Mouse (Mus musculus) spleen, adult 2 months (tissue): ENCODE results near the gene 1700025B11Rik. TPM values are rescaled to one million over a fixed set of nuclear protein-coding genes. Genes with fewer than 3 reads are reported as not detected.

ENCODE experiments used
- DNase-seq, 2 experiments: peaks; one replicate each; pipeline versions ENCODE4 v3.0.0 to v3.0.0-alpha.2; 2012 to 2021; ENCODE audit warnings: low spot score in 2 of 2, low read depth in 1 of 2
- H3K27ac ChIP-seq: fragments of 200-500 bp; 2 replicates; pipeline ENCODE4 v1.5.1; 2012; ENCODE audit warnings: low read length, inconsistent platforms; ENCODE audit not compliant: insufficient read depth
- H3K27me3 ChIP-seq: fragments of 200-500 bp; 2 replicates; pipeline ENCODE4 v1.6.1; 2012; ENCODE audit warnings: mild to moderate bottlenecking, moderate library complexity, low read length, inconsistent platforms; ENCODE audit not compliant: control insufficient read depth, insufficient read depth
- H3K36me3 ChIP-seq: fragments of 200-500 bp; 2 replicates; pipeline ENCODE4 v1.6.1; 2012; ENCODE audit warnings: mild to moderate bottlenecking, low read length, inconsistent platforms; ENCODE audit not compliant: control insufficient read depth, insufficient read depth
- H3K4me1 ChIP-seq: fragments of 200-500 bp; 2 replicates; pipeline ENCODE4 v1.6.1; 2011; ENCODE audit warnings: inconsistent platforms; ENCODE audit not compliant: control insufficient read depth, insufficient read depth, insufficient read length
- H3K4me3 ChIP-seq: fragments of 200-500 bp; 2 replicates; pipeline ENCODE4 v1.5.1; 2011; ENCODE audit warnings: mild to moderate bottlenecking, inconsistent platforms; ENCODE audit not compliant: insufficient read depth, insufficient read length; ENCODE audit errors: extremely low read depth
- CTCF ChIP-seq: fragments of 200-500 bp; IDR thresholded peaks from 2 replicates; pipeline ENCODE4 v1.5.1; 2011; ENCODE audit warnings: mild to moderate bottlenecking, inconsistent platforms; ENCODE audit not compliant: insufficient read depth, insufficient read length, insufficient replicate concordance; ENCODE audit errors: extremely low read depth
- POLR2A ChIP-seq: fragments of 200-500 bp; IDR thresholded peaks from 2 replicates; pipeline ENCODE4 v1.6.1; 2011; ENCODE audit warnings: low read depth, low read length, inconsistent platforms
- WGBS: fragments of 180-500 bp; shearing (Covaris S2); methylation state at CpG from one replicate; pipeline ENCODE4 v1.1.7; 2018; 5-methylcytosine and 5-hydroxymethylcytosine counted together
- polyA plus RNA-seq: library from polyadenylated mRNA; depleted of rRNA; stranded (reverse); fragments of >200 nt; gene quantifications from 2 replicates; pipeline ENCODE4 v1.2.3, GENCODE M21; 2012; rRNA removed

The 1700025B11Rik gene
- polyA plus RNA-seq: not detected in 2 replicates

GRCm38 (mm10) chr15:77561792-77562191 lies at the start of gene 1700025B11Rik:
Gene 1700025B11Rik (minus strand): TSS chr15:77561892.
- no peak within 1 kb of the TSS for H3K27ac ChIP-seq
- TF ChIP-seq POLR2A (no peak), CTCF (no peak)
- H3K4me1 ChIP-seq: no peaks in the 10 kb centered on the region
- H3K27me3 ChIP-seq: no peaks in the 10 kb centered on the region
- no peak within 1 kb of the TSS for H3K4me3 ChIP-seq
- H3K36me3 ChIP-seq: no peaks in the 10 kb centered on the region
- DNase-seq: no peak

- WGBS: 86% methylated on average over 3 of the region's 3 CpGs
- TF ChIP-seq CTCF (no peak), POLR2A (no peak)
- H3K27me3 ChIP-seq: no peaks in the 10 kb centered on the region
- H3K27ac ChIP-seq: no peak overlapping the region
- no peak overlapping the region for H3K4me3 ChIP-seq
- no peaks in the 10 kb centered on the region for H3K36me3 ChIP-seq
- H3K4me1 ChIP-seq: no peaks in the 10 kb centered on the region
- DNase-seq: no peak
These were observed 44.4 kb upstream of the 1700025B11Rik start for GRCm38 (mm10) chr15:77606069-77606468.

- 92% methylated on average over 1 of the region's 1 CpGs for WGBS
- DNase-seq: no peak
- TF ChIP-seq CTCF: no peak
- TF ChIP-seq POLR2A: no peak
- no peaks in the 10 kb centered on the region for H3K27me3 ChIP-seq
- no peaks in the 10 kb centered on the region for H3K36me3 ChIP-seq
- peak within 1 kb of the TSS; percentile 11 for H3K27ac ChIP-seq
- no peak within 1 kb of the TSS for H3K4me3 ChIP-seq
- no peaks in the 10 kb centered on the region for H3K4me1 ChIP-seq
These were observed 37.3 kb upstream of the 1700025B11Rik start, which contains the start of gene Gm36245 for GRCm38 (mm10) chr15:77598958-77599357. Gene Gm36245 (plus strand): TSS chr15:77599258.

DNA sequence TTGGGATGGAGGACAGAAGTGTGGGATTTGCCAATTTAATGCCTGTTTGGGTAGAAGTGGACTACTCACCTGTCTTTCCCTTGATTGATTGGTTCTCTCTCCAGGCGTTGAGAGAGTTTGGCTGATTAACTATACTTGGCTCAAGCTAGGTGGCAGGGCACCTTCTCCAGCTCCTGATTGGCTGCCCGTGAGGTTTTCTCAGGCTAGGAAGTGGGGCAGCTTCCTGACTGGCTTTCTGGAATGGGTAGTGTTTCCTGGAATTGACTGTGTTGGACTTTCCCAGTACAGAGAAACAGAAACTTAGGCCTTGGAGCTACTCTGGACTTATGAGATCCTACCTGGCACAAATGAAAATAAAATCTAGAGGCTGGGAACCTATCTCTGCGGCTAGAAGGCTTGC lies 36.7 kb upstream of the 1700025B11Rik start:
- WGBS: 53% methylated on average over 3 of the region's 3 CpGs
- H3K27me3 ChIP-seq: no peaks in the 10 kb centered on the region
- no peak for TF ChIP-seq POLR2A
- no peak for TF ChIP-seq CTCF
- H3K4me1 ChIP-seq: no peaks in the 10 kb centered on the region
- peak overlapping the region; percentile 11 for H3K27ac ChIP-seq
- DNase-seq: no peak
- H3K4me3 ChIP-seq: no peak overlapping the region
- no peaks in the 10 kb centered on the region for H3K36me3 ChIP-seq

DNA sequence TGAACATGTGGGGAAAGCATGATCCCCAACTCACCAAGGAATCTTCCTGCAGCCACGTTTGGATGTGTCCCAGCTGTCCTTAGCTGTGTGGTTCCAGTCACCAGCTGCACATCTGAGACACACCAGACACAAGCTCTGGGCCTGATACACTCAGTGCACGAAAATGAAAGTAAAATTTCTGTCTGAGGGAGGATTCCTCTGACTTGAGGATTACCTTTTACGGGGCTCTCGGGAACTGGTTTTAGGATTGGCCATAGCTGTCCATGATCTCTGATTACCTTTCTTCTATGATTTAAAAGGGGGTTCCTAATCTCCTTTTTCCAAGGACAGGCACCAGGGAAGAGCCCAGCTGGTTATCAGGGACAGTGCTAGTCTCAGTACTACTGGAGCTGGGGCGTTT lies 34.3 kb upstream of the 1700025B11Rik start, which contains the start of gene Apol10b:
Gene Apol10b, minus strand, starts transcription at position 165 of the 400 bp plus-strand sequence.
- H3K36me3 ChIP-seq: no peaks in the 10 kb centered on the region
- no peak for DNase-seq
- no peak for TF ChIP-seq POLR2A
- no peak for TF ChIP-seq CTCF
- no peak within 1 kb of the TSS for H3K4me3 ChIP-seq
- no peak within 1 kb of the TSS for H3K27ac ChIP-seq
- 63% methylated on average over 5 of the region's 5 CpGs for WGBS
- H3K4me1 ChIP-seq: no peaks in the 10 kb centered on the region
- no peaks in the 10 kb centered on the region for H3K27me3 ChIP-seq

- no peak for TF ChIP-seq POLR2A
- WGBS: 71% methylated on average over 1 of the region's 1 CpGs
These were observed 31.9 kb upstream of the 1700025B11Rik start for GRCm38 (mm10) chr15:77593557-77593956.

GRCm38 (mm10) chr15:77590881-77591280 lies 29.2 kb upstream of the 1700025B11Rik start:
- 83% methylated on average over 2 of the region's 2 CpGs for WGBS
- Histone ChIP-seq H3K36me3 (no peaks in the 10 kb centered on the region), H3K27me3 (no peaks in the 10 kb centered on the region), H3K4me1 (no peaks in the 10 kb centered on the region), H3K27ac (no peak overlapping the region), H3K4me3 (no peak overlapping the region)
- no peak for DNase-seq
- TF ChIP-seq POLR2A (no peak), CTCF (no peak)

More at GRCm38 (mm10) chr15:77593557-77593956, 31.9 kb upstream of the 1700025B11Rik start:
- Histone ChIP-seq H3K27ac (no peak overlapping the region), H3K4me1 (no peaks in the 10 kb centered on the region), H3K4me3 (no peak overlapping the region), H3K36me3 (no peaks in the 10 kb centered on the region), H3K27me3 (no peaks in the 10 kb centered on the region)
- no peak for DNase-seq
